Mouse (Mus musculus): Measurements from ENCODE around the gene Srrm3. TPM values are rescaled to one million over a fixed set of nuclear protein-coding genes. Genes with fewer than 3 reads are reported as not detected.

Srrm3 gene
- polyA plus RNA-seq, 1 experiment from 2014 or later: 4.8 TPM

DNA sequence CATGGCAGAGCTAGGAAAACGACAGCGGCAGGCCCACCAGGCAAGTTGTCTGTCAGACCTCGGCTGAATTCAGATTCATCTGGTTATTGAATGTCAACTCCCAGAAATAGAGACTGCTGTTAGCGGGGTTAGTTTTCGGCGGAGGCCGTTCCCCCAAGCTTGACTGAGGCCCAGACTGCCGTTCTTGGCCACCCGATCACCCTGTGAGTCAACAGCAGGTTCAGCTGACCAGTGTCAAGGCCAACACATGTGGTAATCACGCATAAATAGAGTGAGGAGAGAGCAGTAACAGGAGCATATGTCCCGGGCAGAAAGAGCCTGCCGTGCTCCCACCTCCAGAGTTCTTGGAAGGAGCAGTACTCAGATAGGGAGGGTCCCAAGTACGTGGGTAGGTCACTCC lies 100.6 kb downstream of the Srrm3 start:
- ATAC-seq (ENCODE audit: insufficient number of reproducible peaks, insufficient read depth, low FRiP score, low read depth): no peak
- Histone ChIP-seq H3K4me3 (ENCODE audit: low read depth, low read length) (no peak overlapping the region), H3K9ac (replicated peaks; ENCODE audit: low read depth, low read length) (no peak overlapping the region), H3K36me3 (ENCODE audit: control insufficient read depth, insufficient read depth, low read length) (peaks cover 43% of the 10 kb centered on the region), H3K27me3 (ENCODE audit: control insufficient read depth, insufficient read depth, low read length) (no peaks in the 10 kb centered on the region), H3K4me2 (replicated peaks; ENCODE audit: low read depth, low read length) (no peak overlapping the region), H3K4me1 (ENCODE audit: control insufficient read depth, insufficient read depth, low read length) (peaks cover 4% of the 10 kb centered on the region; the same call in 1 of the 2 replicates), H3K9me3 (ENCODE audit: control insufficient read depth, low read depth, low read length) (no peaks in the 10 kb centered on the region), H3K27ac (ENCODE audit: low read length) (no peak overlapping the region)
- 79% methylated on average over 13 of the region's 13 CpGs for WGBS

DNA sequence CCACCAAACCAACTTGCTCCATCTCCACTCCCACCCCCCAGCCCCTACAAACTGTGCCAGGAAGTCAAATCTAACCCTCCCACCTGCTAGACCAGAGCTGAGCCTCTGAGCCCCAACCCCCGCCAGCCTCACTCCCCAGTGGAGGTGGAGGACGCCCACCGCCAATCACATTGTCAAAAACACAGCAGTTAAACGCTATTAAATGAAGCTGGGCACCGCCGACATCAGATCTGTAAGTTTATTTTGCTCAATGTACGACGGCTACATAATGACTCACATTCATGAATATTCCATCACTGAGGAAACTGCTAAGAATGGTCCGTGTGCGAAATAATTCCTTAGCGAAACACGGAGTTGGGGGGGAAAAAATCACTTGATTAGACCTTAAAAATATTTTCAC lies 101.5 kb downstream of the Srrm3 start:
- Histone ChIP-seq H3K27ac (ENCODE audit: low read length) (no peak overlapping the region), H3K4me2 (replicated peaks; ENCODE audit: low read depth, low read length) (no peak overlapping the region), H3K27me3 (ENCODE audit: control insufficient read depth, insufficient read depth, low read length) (no peaks in the 10 kb centered on the region), H3K4me1 (ENCODE audit: control insufficient read depth, insufficient read depth, low read length) (peaks cover 4% of the 10 kb centered on the region; the same call in 1 of the 2 replicates), H3K36me3 (ENCODE audit: control insufficient read depth, insufficient read depth, low read length) (peaks cover 43% of the 10 kb centered on the region), H3K9ac (replicated peaks; ENCODE audit: low read depth, low read length) (no peak overlapping the region), H3K9me3 (ENCODE audit: control insufficient read depth, low read depth, low read length) (no peaks in the 10 kb centered on the region), H3K4me3 (ENCODE audit: low read depth, low read length) (no peak overlapping the region)
- 86% methylated on average over 12 of the region's 12 CpGs for WGBS
- ATAC-seq (ENCODE audit: insufficient number of reproducible peaks, insufficient read depth, low FRiP score, low read depth): no peak

DNA sequence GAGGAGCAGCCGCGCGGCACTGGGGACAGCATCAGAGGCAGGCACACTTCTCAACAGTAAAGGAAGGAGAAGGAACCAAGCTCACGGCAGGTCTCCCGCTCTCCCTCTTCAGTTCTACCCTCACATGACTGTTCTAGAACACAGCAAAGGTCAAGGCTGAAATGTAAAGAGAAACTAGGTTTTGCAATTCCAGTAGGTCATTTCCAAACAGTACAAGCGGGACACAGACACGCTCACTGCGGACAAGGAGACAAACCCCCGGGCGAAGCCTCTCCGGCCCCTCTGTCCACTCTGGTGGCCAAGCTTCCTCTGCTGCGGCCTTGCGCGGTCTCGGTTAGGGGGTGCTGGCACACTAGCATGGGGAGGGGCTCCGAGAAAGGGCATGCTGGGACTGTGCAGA lies 102.3 kb downstream of the Srrm3 start:
- H3K36me3 ChIP-seq (ENCODE audit: control insufficient read depth, insufficient read depth, low read length): peaks cover 43% of the 10 kb centered on the region
- H3K9me3 ChIP-seq (ENCODE audit: control insufficient read depth, low read depth, low read length): no peaks in the 10 kb centered on the region
- no peak overlapping the region for H3K4me2 ChIP-seq (replicated peaks; ENCODE audit: low read depth, low read length)
- 92% methylated on average over 16 of the region's 16 CpGs for WGBS
- no peak for ATAC-seq (ENCODE audit: insufficient number of reproducible peaks, insufficient read depth, low FRiP score, low read depth)
- no peaks in the 10 kb centered on the region for H3K27me3 ChIP-seq (ENCODE audit: control insufficient read depth, insufficient read depth, low read length)
- H3K4me1 ChIP-seq (ENCODE audit: control insufficient read depth, insufficient read depth, low read length): peaks cover 4% of the 10 kb centered on the region; the same call in 1 of the 2 replicates
- H3K4me3 ChIP-seq (ENCODE audit: low read depth, low read length): no peak overlapping the region
- no peak overlapping the region for H3K27ac ChIP-seq (ENCODE audit: low read length)
- H3K9ac ChIP-seq (replicated peaks; ENCODE audit: low read depth, low read length): no peak overlapping the region

DNA sequence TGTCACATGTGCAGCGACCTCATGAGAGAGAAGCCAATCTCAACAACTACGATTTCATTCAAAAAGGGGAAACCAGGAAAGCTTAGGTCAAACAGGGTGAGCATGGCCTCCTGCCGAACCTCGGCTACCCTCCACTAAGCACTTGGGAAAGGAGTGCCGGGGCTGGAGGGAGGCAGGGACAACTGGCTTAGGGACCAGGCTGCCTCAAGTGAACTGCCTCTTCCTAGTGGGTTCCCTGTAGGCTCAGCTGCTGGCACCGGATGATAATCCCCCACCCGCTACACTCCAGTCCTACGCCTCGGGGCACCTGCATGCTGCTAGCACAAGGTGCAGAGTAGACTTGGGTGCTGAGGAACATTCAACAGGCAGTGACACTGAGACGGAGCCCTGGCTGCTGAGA lies 103.0 kb downstream of the Srrm3 start:
- Histone ChIP-seq H3K4me1 (ENCODE audit: control insufficient read depth, insufficient read depth, low read length) (0 out of 2 replicates have a peak, but pooled peaks cover 4% of the 10 kb centered on the region), H3K9ac (replicated peaks; ENCODE audit: low read depth, low read length) (no peak overlapping the region), H3K36me3 (ENCODE audit: control insufficient read depth, insufficient read depth, low read length) (peaks cover 43% of the 10 kb centered on the region), H3K27me3 (ENCODE audit: control insufficient read depth, insufficient read depth, low read length) (no peaks in the 10 kb centered on the region), H3K9me3 (ENCODE audit: control insufficient read depth, low read depth, low read length) (no peaks in the 10 kb centered on the region), H3K27ac (ENCODE audit: low read length) (no peak overlapping the region), H3K4me3 (ENCODE audit: low read depth, low read length) (no peak overlapping the region), H3K4me2 (replicated peaks; ENCODE audit: low read depth, low read length) (no peak overlapping the region)
- ATAC-seq (ENCODE audit: insufficient number of reproducible peaks, insufficient read depth, low FRiP score, low read depth): no peak
- 82% methylated on average over 10 of the region's 10 CpGs for WGBS

DNA sequence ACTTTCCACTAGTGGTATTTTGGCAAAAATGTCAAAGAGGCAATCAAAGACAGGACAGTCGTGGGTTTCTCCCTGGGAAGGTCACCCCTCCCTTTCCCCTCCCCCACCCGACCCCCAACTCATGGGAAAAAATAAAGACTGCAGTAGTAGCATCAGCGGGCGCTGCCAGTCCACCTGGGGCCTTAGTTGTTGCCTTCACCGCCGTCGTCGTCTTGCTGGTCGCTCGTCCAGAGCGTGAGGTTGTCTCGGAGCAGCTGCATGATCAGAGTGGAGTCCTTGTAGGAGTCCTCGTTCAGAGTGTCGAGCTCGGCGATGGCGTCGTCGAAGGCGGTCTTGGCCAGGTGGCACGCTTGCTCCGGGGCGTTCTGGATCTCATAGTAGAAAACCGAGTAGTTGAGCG lies 104.1 kb downstream of the Srrm3 start:
- 0 out of 2 replicates have a peak, but pooled peaks cover 2% of the 10 kb centered on the region for H3K4me1 ChIP-seq (ENCODE audit: control insufficient read depth, insufficient read depth, low read length)
- H3K9me3 ChIP-seq (ENCODE audit: control insufficient read depth, low read depth, low read length): no peaks in the 10 kb centered on the region
- H3K4me3 ChIP-seq (ENCODE audit: low read depth, low read length): no peak overlapping the region
- ATAC-seq (ENCODE audit: insufficient number of reproducible peaks, insufficient read depth, low FRiP score, low read depth): no peak
- H3K9ac ChIP-seq (replicated peaks; ENCODE audit: low read depth, low read length): no peak overlapping the region
- H3K27me3 ChIP-seq (ENCODE audit: control insufficient read depth, insufficient read depth, low read length): no peaks in the 10 kb centered on the region
- H3K4me2 ChIP-seq (replicated peaks; ENCODE audit: low read depth, low read length): no peak overlapping the region
- no peak overlapping the region for H3K27ac ChIP-seq (ENCODE audit: low read length)
- WGBS: 92% methylated on average over 25 of the region's 25 CpGs
- H3K36me3 ChIP-seq (ENCODE audit: control insufficient read depth, insufficient read depth, low read length): peaks cover 43% of the 10 kb centered on the region

DNA sequence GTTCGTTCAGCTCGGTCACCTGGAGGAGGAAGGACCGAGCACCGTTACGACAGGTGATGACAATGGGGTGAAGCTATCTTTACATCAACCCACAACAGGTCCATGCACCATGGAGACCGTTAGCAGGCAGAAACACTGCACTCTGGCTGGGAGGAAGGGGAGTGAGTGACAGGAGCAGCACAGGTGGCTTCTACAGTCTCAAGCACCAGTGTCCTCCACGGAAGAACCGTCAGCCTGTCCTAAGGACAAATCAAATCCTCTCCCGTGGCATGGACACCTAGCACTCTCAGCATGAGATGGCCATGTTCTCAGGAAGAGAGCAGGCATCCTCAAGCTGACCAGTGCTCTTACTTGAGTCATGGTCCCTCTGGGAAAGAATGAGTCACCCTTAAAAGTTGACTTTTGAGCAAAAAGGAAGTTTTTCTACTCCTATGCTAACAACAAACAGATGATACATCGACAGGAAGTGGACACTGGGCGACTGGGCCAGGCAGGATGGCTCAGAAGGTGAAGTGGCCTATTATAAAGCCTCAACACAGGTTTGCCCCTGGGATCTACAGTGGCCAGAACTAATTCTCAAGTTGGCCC lies 105.0 kb downstream of the Srrm3 start:
- H3K9ac ChIP-seq (replicated peaks; ENCODE audit: low read depth, low read length): no peak overlapping the region
- H3K4me2 ChIP-seq (replicated peaks; ENCODE audit: low read depth, low read length): no peak overlapping the region
- H3K27me3 ChIP-seq (ENCODE audit: control insufficient read depth, insufficient read depth, low read length): no peaks in the 10 kb centered on the region
- no peak overlapping the region for H3K4me3 ChIP-seq (ENCODE audit: low read depth, low read length)
- no peaks in the 10 kb centered on the region for H3K4me1 ChIP-seq (ENCODE audit: control insufficient read depth, insufficient read depth, low read length)
- no peak for ATAC-seq (ENCODE audit: insufficient number of reproducible peaks, insufficient read depth, low FRiP score, low read depth)
- no peak overlapping the region for H3K27ac ChIP-seq (ENCODE audit: low read length)
- no peaks in the 10 kb centered on the region for H3K9me3 ChIP-seq (ENCODE audit: control insufficient read depth, low read depth, low read length)
- 89% methylated on average over 11 of the region's 11 CpGs for WGBS
- peaks cover 48% of the 10 kb centered on the region for H3K36me3 ChIP-seq (ENCODE audit: control insufficient read depth, insufficient read depth, low read length)

DNA sequence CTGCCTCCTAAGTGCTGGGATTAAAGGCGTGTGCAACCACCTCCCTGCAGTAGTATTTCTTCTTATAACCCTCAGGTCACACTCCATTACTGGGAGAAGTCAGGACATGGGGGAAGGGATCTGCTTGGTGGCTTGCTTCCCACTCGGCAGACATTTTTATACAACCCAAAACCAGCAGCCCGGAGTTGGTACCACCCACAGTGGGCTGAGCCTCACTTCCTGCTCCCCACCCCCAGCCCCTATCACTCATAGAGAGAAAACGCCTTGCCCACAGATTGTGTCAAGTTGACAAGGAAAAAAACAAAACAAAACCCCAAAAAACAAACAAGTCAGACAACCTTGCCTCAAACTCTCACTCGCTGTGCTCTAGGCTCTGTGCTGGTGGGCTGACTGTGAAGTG lies 106.5 kb downstream of the Srrm3 start:
- Histone ChIP-seq H3K9me3 (ENCODE audit: control insufficient read depth, low read depth, low read length) (no peaks in the 10 kb centered on the region), H3K4me3 (ENCODE audit: low read depth, low read length) (no peak overlapping the region), H3K27ac (ENCODE audit: low read length) (no peak overlapping the region), H3K36me3 (ENCODE audit: control insufficient read depth, insufficient read depth, low read length) (peaks cover 49% of the 10 kb centered on the region), H3K4me2 (replicated peaks; ENCODE audit: low read depth, low read length) (no peak overlapping the region), H3K9ac (replicated peaks; ENCODE audit: low read depth, low read length) (no peak overlapping the region), H3K4me1 (ENCODE audit: control insufficient read depth, insufficient read depth, low read length) (no peaks in the 10 kb centered on the region), H3K27me3 (ENCODE audit: control insufficient read depth, insufficient read depth, low read length) (no peaks in the 10 kb centered on the region)
- WGBS: 69% methylated on average over 5 of the region's 5 CpGs
- ATAC-seq (ENCODE audit: insufficient number of reproducible peaks, insufficient read depth, low FRiP score, low read depth): no peak

DNA sequence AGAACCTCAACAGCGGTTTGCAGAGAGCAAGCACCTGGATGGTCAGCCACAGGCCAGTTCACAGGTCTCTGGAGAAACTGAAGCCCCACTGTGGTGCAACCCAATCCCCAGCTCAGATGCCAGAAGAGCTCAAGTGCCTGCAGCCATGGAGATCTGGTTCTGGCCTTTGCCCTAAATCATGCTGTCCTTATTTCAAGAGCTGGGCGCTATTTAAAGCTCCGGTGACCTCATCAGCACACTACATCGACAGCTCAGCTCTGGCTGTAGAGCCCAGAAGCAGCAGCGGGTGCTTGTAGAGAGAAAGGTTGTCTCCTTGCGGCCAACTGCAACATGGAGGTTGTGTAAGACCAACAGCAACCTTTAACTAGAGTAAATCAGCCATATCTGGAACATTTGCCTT lies 107.5 kb downstream of the Srrm3 start:
- H3K27ac ChIP-seq (ENCODE audit: low read length): no peak overlapping the region
- H3K4me3 ChIP-seq (ENCODE audit: low read depth, low read length): no peak overlapping the region
- no peaks in the 10 kb centered on the region for H3K4me1 ChIP-seq (ENCODE audit: control insufficient read depth, insufficient read depth, low read length)
- no peak for ATAC-seq (ENCODE audit: insufficient number of reproducible peaks, insufficient read depth, low FRiP score, low read depth)
- no peak overlapping the region for H3K9ac ChIP-seq (replicated peaks; ENCODE audit: low read depth, low read length)
- H3K36me3 ChIP-seq (ENCODE audit: control insufficient read depth, insufficient read depth, low read length): peaks cover 44% of the 10 kb centered on the region
- WGBS: 82% methylated on average over 6 of the region's 6 CpGs
- H3K4me2 ChIP-seq (replicated peaks; ENCODE audit: low read depth, low read length): no peak overlapping the region
- no peaks in the 10 kb centered on the region for H3K27me3 ChIP-seq (ENCODE audit: control insufficient read depth, insufficient read depth, low read length)
- H3K9me3 ChIP-seq (ENCODE audit: control insufficient read depth, low read depth, low read length): no peaks in the 10 kb centered on the region

DNA sequence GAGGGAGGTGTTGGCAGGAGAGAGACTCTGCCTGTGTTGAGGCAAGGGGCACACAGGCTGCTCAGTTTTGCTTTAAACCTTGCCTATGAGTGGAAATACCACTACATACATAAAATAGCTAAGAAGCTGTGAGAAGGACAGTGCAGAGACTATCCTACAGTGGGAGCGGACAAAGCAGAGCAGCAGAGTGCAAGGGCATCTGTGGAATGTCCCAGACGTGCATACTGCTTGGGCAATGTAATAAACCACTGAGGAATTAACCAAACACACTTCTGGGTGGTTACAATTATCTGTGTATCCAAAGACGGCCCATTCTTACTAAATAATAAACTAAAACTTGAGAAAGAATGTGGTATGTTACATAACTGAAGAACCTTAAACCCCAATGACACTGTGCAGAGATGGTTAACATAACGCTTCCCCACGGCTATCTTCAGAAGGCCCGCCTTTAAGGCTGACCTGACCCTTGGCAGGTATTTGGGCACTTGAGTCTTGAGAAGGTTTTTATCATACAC lies 109.4 kb downstream of the Srrm3 start:
- 74% methylated on average over 6 of the region's 6 CpGs for WGBS
- H3K36me3 ChIP-seq (ENCODE audit: control insufficient read depth, insufficient read depth, low read length): peaks cover 36% of the 10 kb centered on the region
- ATAC-seq (ENCODE audit: insufficient number of reproducible peaks, insufficient read depth, low FRiP score, low read depth): no peak
- H3K9me3 ChIP-seq (ENCODE audit: control insufficient read depth, low read depth, low read length): no peaks in the 10 kb centered on the region
- no peak overlapping the region for H3K27ac ChIP-seq (ENCODE audit: low read length)
- no peak overlapping the region for H3K9ac ChIP-seq (replicated peaks; ENCODE audit: low read depth, low read length)
- no peaks in the 10 kb centered on the region for H3K27me3 ChIP-seq (ENCODE audit: control insufficient read depth, insufficient read depth, low read length)
- H3K4me2 ChIP-seq (replicated peaks; ENCODE audit: low read depth, low read length): no peak overlapping the region
- H3K4me3 ChIP-seq (ENCODE audit: low read depth, low read length): no peak overlapping the region
- H3K4me1 ChIP-seq (ENCODE audit: control insufficient read depth, insufficient read depth, low read length): no peaks in the 10 kb centered on the region
